Mouse (Mus musculus) myocyte (in vitro differentiated cells): Measurements from ENCODE around the gene Zfp575.

Source experiments
- E2F4 ChIP-seq: IDR thresholded peaks from one replicate; pipeline ENCODE4 v1.6.1; 2011; ENCODE audit warnings: mild to moderate bottlenecking, control low read depth, moderate library complexity; ENCODE audit not compliant: insufficient read depth
- POLR2A ChIP-seq: IDR thresholded peaks from one replicate; pipeline ENCODE4 v1.6.1; 2011; ENCODE audit warnings: low read depth, mild to moderate bottlenecking, control low read depth, moderate library complexity; ENCODE audit not compliant: insufficient read length
- SRF ChIP-seq: IDR thresholded peaks from one replicate; pipeline ENCODE4 v1.6.1; 2011; ENCODE audit warnings: low read depth; ENCODE audit not compliant: control insufficient read depth, insufficient read length
- TCF12 ChIP-seq: IDR thresholded peaks from one replicate; pipeline ENCODE4 v1.6.1; 2011; ENCODE audit warnings: mild to moderate bottlenecking, control low read depth; ENCODE audit not compliant: poor library complexity, insufficient read depth, severe bottlenecking
- TCF3 ChIP-seq: IDR thresholded peaks from one replicate; pipeline ENCODE4 v1.6.1; 2011; ENCODE audit warnings: low read depth, control low read depth; ENCODE audit not compliant: insufficient read length

DNA sequence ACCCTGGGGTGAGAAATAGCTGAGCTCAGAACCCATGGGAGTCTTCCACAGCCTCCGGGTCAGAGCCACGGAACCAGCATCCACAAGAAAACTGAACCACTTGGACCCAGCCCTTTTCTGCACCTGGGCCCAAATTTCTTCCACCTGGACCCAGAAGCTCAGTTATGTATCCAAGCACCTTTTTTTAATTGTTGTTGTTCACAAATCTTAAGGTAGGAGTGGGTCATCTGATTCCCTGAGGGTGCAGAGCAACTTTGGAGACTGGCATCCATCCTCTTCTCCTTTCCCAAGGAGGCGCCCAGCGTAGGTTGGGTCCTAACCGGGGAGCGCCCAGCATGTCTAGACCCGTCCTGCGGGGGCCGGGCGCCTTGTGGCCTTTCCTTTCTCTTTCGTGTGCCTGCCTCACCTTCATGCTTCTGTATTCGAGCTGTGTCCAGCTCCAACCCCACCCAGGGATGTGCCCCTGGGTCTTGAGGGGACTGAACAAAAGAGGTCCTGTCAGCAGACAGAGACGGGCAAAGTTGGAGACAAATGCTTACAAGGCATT, 41.3 kb downstream of the Zfp575 start, which contains the start of the genes Pinlyp and Xrcc1:
- TF ChIP-seq TCF12 (no peak), POLR2A (no peak), E2F4 (no peak), SRF (no peak), TCF3 (no peak)
